Mouse (Mus musculus): ENCODE measurements around the gene Ganc. TPM values are rescaled to one million over a fixed set of nuclear protein-coding genes. Genes with fewer than 3 reads are reported as not detected.

The Ganc gene
- 7.8 and 8.5 TPM in 2 replicates for polyA plus RNA-seq (2014; fragmentation: Nextera tagmentation; extraction: Ambion mirVana)

GRCm38 (mm10) chr2:120403653-120403985 lies at the start of gene Ganc:
Ganc (plus strand) TSS chr2:120403896.
- Histone ChIP-seq H3K9me3 (ENCODE audit: control insufficient read depth, low read length) (no peaks in the 10 kb centered on the region), H3K4me1 (replicated peaks; ENCODE audit: control insufficient read depth, insufficient read depth, low read length) (peaks cover 8% of the 10 kb centered on the region), H3K4me2 (peak within 1 kb of the TSS; percentile 84), H3K27ac (ENCODE audit: low read depth, low read length) (peak within 1 kb of the TSS; percentile 89), H3K4me3 (ENCODE audit: low read depth, low read length) (peak within 1 kb of the TSS; percentile 58), H3K36me3 (ENCODE audit: control insufficient read depth, insufficient read depth, low read length) (peaks cover 2% of the 10 kb centered on the region; the same call in 1 of the 2 replicates), H3K9ac (ENCODE audit: low read depth, low read length) (peak within 1 kb of the TSS; percentile 88), H3K27me3 (replicated peaks; ENCODE audit: control insufficient read depth, insufficient read depth, low read length) (no peaks in the 10 kb centered on the region)
- under 1% methylated on average over 17 of the region's 17 CpGs for WGBS
- DNase-seq (ENCODE audit: low spot score) (no peak), ATAC-seq (replicated peaks; ENCODE audit: low FRiP score) (peak; percentile 62)

- no peak overlapping the region for H3K4me2 ChIP-seq
- no peaks in the 10 kb centered on the region for H3K27me3 ChIP-seq (replicated peaks; ENCODE audit: control insufficient read depth, insufficient read depth, low read length)
- H3K36me3 ChIP-seq (ENCODE audit: control insufficient read depth, insufficient read depth, low read length) = peaks cover 20% of the 10 kb centered on the region
- H3K4me3 ChIP-seq (ENCODE audit: low read depth, low read length) = no peak overlapping the region
- DNase-seq (ENCODE audit: low spot score) (no peak), ATAC-seq (replicated peaks; ENCODE audit: low FRiP score) (no peak)
- H3K9ac ChIP-seq (ENCODE audit: low read depth, low read length) = no peak overlapping the region
- 75% methylated on average over 1 of the region's 1 CpGs for WGBS
- no peaks in the 10 kb centered on the region for H3K4me1 ChIP-seq (replicated peaks; ENCODE audit: control insufficient read depth, insufficient read depth, low read length)
- H3K9me3 ChIP-seq (ENCODE audit: control insufficient read depth, low read length) = no peaks in the 10 kb centered on the region
- no peak overlapping the region for H3K27ac ChIP-seq (ENCODE audit: low read depth, low read length)
Observed at GRCm38 (mm10) chr2:120360425-120360824, 43.3 kb upstream of the Ganc start.

DNA sequence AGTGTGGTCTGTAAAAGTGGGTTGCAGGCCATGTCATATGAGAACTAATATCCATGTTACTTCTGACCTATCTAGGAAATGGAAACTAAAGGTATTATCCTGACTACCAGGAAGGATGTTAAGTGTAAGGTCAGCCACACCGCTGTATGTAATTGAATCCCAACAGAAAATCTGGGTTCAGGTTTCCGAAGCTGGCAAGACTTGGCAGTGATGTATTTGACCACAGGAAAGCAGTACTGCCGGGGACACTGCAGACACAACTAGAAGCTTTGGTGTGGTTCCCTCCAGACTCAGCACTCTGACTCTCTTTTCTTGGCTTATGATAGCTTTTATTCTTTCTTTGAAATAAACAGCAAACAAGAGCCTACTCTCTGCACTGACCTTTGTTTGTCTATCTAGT lies 37.2 kb upstream of the Ganc start:
- no peaks in the 10 kb centered on the region for H3K27me3 ChIP-seq (replicated peaks; ENCODE audit: control insufficient read depth, insufficient read depth, low read length)
- no peak overlapping the region for H3K4me3 ChIP-seq (ENCODE audit: low read depth, low read length)
- no peak for DNase-seq (ENCODE audit: low spot score)
- H3K9ac ChIP-seq (ENCODE audit: low read depth, low read length) = no peak overlapping the region
- H3K36me3 ChIP-seq (ENCODE audit: control insufficient read depth, insufficient read depth, low read length) = peaks cover 38% of the 10 kb centered on the region
- WGBS = 88% methylated on average over 3 of the region's 3 CpGs
- H3K27ac ChIP-seq (ENCODE audit: low read depth, low read length) = no peak overlapping the region
- no peak for ATAC-seq (replicated peaks; ENCODE audit: low FRiP score)
- no peaks in the 10 kb centered on the region for H3K9me3 ChIP-seq (ENCODE audit: control insufficient read depth, low read length)
- H3K4me2 ChIP-seq = no peak overlapping the region
- H3K4me1 ChIP-seq (replicated peaks; ENCODE audit: control insufficient read depth, insufficient read depth, low read length) = no peaks in the 10 kb centered on the region

DNA sequence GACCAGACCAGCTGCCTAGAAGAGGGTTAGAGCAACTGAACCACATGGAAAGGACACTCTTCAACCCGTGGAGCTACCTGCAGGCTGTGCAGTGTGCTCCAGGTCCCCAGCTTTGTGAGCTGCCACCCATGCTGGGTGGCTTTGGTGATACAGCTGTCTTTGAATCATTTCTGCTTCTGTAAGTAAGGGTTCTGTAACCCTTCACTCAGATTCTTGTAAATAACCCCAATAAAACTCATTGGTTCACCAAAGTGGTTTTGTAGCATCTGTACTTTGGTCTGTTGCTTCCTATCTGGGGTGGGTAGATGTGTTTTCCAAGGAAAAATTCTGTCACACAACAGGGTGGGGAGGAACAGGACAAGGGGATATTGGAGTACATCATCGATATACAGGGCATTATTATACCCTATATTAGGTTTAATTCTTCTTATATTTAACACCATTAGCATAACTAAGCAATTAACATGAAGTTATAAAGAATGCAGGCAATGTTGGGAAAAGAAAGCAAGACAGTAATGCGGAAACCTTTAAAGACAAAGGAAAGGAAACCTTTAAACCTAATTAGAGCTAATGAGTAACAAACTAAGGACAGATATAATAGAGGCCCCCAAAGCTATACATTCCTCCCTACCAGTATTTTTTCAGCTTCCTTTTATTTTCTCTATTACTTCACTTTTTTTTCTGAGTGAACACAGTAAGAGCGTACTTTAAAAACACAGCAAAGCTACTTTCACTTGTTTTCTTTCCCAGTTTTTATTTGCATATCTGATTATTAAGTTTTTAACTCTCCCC lies 36.1 kb upstream of the Ganc start:
- Histone ChIP-seq H3K4me3 (ENCODE audit: low read depth, low read length) (no peak overlapping the region), H3K27me3 (replicated peaks; ENCODE audit: control insufficient read depth, insufficient read depth, low read length) (no peaks in the 10 kb centered on the region), H3K4me1 (replicated peaks; ENCODE audit: control insufficient read depth, insufficient read depth, low read length) (no peaks in the 10 kb centered on the region), H3K4me2 (no peak overlapping the region), H3K9ac (ENCODE audit: low read depth, low read length) (no peak overlapping the region), H3K9me3 (ENCODE audit: control insufficient read depth, low read length) (no peaks in the 10 kb centered on the region), H3K36me3 (ENCODE audit: control insufficient read depth, insufficient read depth, low read length) (peaks cover 36% of the 10 kb centered on the region), H3K27ac (ENCODE audit: low read depth, low read length) (no peak overlapping the region)
- DNase-seq (ENCODE audit: low spot score) (no peak), ATAC-seq (replicated peaks; ENCODE audit: low FRiP score) (no peak)
- WGBS = 91% methylated on average over 4 of the region's 4 CpGs

- ATAC-seq (replicated peaks; ENCODE audit: low FRiP score) (no peak), DNase-seq (ENCODE audit: low spot score) (no peak)
- WGBS = 90% methylated on average over 4 of the region's 4 CpGs
- H3K9me3 ChIP-seq (ENCODE audit: control insufficient read depth, low read length) = no peaks in the 10 kb centered on the region
- H3K27ac ChIP-seq (ENCODE audit: low read depth, low read length) = no peak overlapping the region
- H3K27me3 ChIP-seq (replicated peaks; ENCODE audit: control insufficient read depth, insufficient read depth, low read length) = no peaks in the 10 kb centered on the region
- no peak overlapping the region for H3K4me2 ChIP-seq
- H3K4me3 ChIP-seq (ENCODE audit: low read depth, low read length) = no peak overlapping the region
- H3K4me1 ChIP-seq (replicated peaks; ENCODE audit: control insufficient read depth, insufficient read depth, low read length) = no peaks in the 10 kb centered on the region
- H3K9ac ChIP-seq (ENCODE audit: low read depth, low read length) = no peak overlapping the region
- H3K36me3 ChIP-seq (ENCODE audit: control insufficient read depth, insufficient read depth, low read length) = peaks cover 25% of the 10 kb centered on the region
Observed at GRCm38 (mm10) chr2:120373858-120374257, 29.8 kb upstream of the Ganc start.

- H3K27ac ChIP-seq (ENCODE audit: low read depth, low read length) = no peak overlapping the region
- WGBS = 91% methylated on average over 1 of the region's 1 CpGs
- no peaks in the 10 kb centered on the region for H3K9me3 ChIP-seq (ENCODE audit: control insufficient read depth, low read length)
- ATAC-seq (replicated peaks; ENCODE audit: low FRiP score) = no peak
- no peaks in the 10 kb centered on the region for H3K4me1 ChIP-seq (replicated peaks; ENCODE audit: control insufficient read depth, insufficient read depth, low read length)
- H3K4me2 ChIP-seq = no peak overlapping the region
- DNase-seq (ENCODE audit: low spot score) = no peak
- H3K9ac ChIP-seq (ENCODE audit: low read depth, low read length) = no peak overlapping the region
- H3K27me3 ChIP-seq (replicated peaks; ENCODE audit: control insufficient read depth, insufficient read depth, low read length) = no peaks in the 10 kb centered on the region
- peaks cover 21% of the 10 kb centered on the region; the same call in 1 of the 2 replicates for H3K36me3 ChIP-seq (ENCODE audit: control insufficient read depth, insufficient read depth, low read length)
- no peak overlapping the region for H3K4me3 ChIP-seq (ENCODE audit: low read depth, low read length)
Observed at GRCm38 (mm10) chr2:120386264-120386663, 17.4 kb upstream of the Ganc start.

DNA sequence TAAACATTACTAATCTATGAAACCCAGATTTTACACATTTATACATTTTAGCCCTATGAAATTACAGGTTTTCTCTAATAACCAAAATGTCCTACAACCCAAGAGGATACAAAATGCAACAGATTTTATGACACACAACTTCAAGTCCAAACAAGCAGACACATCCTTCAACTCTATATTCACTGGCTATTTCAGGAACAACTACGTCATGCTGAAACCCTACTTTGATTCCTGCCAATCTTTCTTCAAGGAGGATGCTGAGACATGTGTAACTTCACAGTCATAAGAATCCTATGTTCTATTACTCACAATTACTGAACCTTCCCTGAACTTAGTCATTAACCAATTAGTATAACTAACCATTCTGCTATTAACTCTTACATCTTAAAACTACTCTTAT lies 16.4 kb upstream of the Ganc start:
- 94% methylated on average over 1 of the region's 1 CpGs for WGBS
- no peak for DNase-seq (ENCODE audit: low spot score)

GRCm38 (mm10) chr2:120389376-120389775 lies 14.3 kb upstream of the Ganc start:
- peaks cover 19% of the 10 kb centered on the region; the same call in 1 of the 2 replicates for H3K36me3 ChIP-seq (ENCODE audit: control insufficient read depth, insufficient read depth, low read length)
- WGBS = 82% methylated on average over 3 of the region's 3 CpGs
- no peak overlapping the region for H3K27ac ChIP-seq (ENCODE audit: low read depth, low read length)
- no peak overlapping the region for H3K4me2 ChIP-seq
- no peaks in the 10 kb centered on the region for H3K9me3 ChIP-seq (ENCODE audit: control insufficient read depth, low read length)
- no peaks in the 10 kb centered on the region for H3K27me3 ChIP-seq (replicated peaks; ENCODE audit: control insufficient read depth, insufficient read depth, low read length)
- DNase-seq (ENCODE audit: low spot score) (no peak), ATAC-seq (replicated peaks; ENCODE audit: low FRiP score) (no peak)
- H3K9ac ChIP-seq (ENCODE audit: low read depth, low read length) = no peak overlapping the region
- H3K4me1 ChIP-seq (replicated peaks; ENCODE audit: control insufficient read depth, insufficient read depth, low read length) = no peaks in the 10 kb centered on the region
- H3K4me3 ChIP-seq (ENCODE audit: low read depth, low read length) = no peak overlapping the region

More for the DNA sequence above, 16.4 kb upstream of the Ganc start:
- Histone ChIP-seq H3K4me3 (ENCODE audit: low read depth, low read length) (no peak overlapping the region), H3K4me2 (no peak overlapping the region), H3K27me3 (replicated peaks; ENCODE audit: control insufficient read depth, insufficient read depth, low read length) (no peaks in the 10 kb centered on the region), H3K9me3 (ENCODE audit: control insufficient read depth, low read length) (no peaks in the 10 kb centered on the region), H3K9ac (ENCODE audit: low read depth, low read length) (no peak overlapping the region), H3K36me3 (ENCODE audit: control insufficient read depth, insufficient read depth, low read length) (peaks cover 19% of the 10 kb centered on the region; the same call in 1 of the 2 replicates), H3K4me1 (replicated peaks; ENCODE audit: control insufficient read depth, insufficient read depth, low read length) (no peaks in the 10 kb centered on the region), H3K27ac (ENCODE audit: low read depth, low read length) (no peak overlapping the region)
- no peak for ATAC-seq (replicated peaks; ENCODE audit: low FRiP score)

DNA sequence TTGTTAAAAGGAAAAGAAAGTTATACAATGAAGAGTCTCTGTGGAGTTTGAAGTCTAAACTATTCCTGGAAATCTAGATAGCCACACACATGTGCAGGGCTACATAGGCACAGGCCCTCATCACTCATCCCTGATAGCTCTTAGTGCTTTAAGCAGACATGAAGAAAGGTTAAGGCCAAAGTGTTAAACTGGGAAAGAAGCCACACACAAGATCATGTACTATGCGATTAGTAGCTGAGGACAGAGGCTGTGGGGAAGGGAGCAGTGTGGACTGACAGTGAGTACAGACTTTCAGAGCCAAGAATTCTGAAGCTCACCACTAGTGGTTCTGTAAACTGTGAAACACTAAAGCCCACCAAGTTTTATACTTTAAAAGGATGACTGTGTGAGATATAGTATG lies 12.8 kb upstream of the Ganc start:
- H3K27me3 ChIP-seq (replicated peaks; ENCODE audit: control insufficient read depth, insufficient read depth, low read length) = no peaks in the 10 kb centered on the region
- no peak overlapping the region for H3K27ac ChIP-seq (ENCODE audit: low read depth, low read length)
- no peak for ATAC-seq (replicated peaks; ENCODE audit: low FRiP score)
- no peak overlapping the region for H3K9ac ChIP-seq (ENCODE audit: low read depth, low read length)
- WGBS = 95% methylated on average over 1 of the region's 1 CpGs
- H3K4me2 ChIP-seq = no peak overlapping the region
- H3K4me3 ChIP-seq (ENCODE audit: low read depth, low read length) = no peak overlapping the region
- peaks cover 25% of the 10 kb centered on the region; the same call in 1 of the 2 replicates for H3K36me3 ChIP-seq (ENCODE audit: control insufficient read depth, insufficient read depth, low read length)
- H3K4me1 ChIP-seq (replicated peaks; ENCODE audit: control insufficient read depth, insufficient read depth, low read length) = no peaks in the 10 kb centered on the region
- H3K9me3 ChIP-seq (ENCODE audit: control insufficient read depth, low read length) = no peaks in the 10 kb centered on the region
- DNase-seq (ENCODE audit: low spot score) = no peak

All from liver, embryonic 11.5 days (tissue).